Mouse (Mus musculus) telencephalon, adult 2 months (tissue): ENCODE measurements around the gene Rbm20.

Source experiments
- DNase-seq: peaks from one replicate; pipeline ENCODE4 v3.0.0-alpha.2; 2011; ENCODE audit warnings: low read depth, low spot score

The Rbm20 gene

GRCm38 (mm10) chr19:53717364-53717763 lies 40.3 kb downstream of the Rbm20 start:
- DNase-seq: no peak

DNA sequence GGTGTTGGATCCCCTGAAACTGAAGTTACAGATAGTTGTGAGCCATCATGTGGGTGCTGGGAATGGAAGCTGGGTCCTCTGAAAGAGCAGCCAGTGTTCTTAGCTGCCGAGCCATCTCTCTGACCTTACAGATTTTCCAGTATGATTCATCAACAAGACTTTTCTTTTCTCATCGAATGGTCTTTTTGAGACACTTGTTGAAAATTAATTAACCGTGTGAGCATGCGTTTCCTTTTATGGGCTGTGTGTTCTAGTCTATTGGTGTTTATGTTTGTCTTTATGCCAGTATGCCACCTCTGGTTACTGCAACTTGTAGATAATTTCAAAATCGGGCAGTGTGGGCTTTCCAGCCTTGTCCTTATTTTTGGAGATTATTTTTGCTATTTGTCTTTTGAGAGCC lies 45.1 kb downstream of the Rbm20 start:
- no peak for DNase-seq

DNA sequence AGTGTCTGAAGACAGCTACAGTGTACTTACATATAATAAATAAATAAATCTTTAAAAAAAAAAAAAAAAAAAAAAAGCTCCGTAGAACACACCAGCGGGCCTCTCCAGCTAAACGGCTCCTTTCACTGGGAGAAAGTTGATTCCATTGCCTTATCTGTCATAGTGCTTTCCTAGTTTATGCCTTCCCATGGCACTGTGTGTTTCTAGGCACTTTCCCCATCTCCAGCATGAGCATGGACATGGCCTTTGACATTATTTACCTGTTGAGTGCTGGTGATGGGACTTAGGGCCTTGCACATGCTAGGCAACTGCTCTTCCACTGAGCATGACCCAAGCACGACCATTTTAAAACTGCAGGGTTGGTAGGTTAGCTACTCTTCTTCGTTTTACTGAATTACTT lies 46.9 kb downstream of the Rbm20 start:
- no peak for DNase-seq

DNA sequence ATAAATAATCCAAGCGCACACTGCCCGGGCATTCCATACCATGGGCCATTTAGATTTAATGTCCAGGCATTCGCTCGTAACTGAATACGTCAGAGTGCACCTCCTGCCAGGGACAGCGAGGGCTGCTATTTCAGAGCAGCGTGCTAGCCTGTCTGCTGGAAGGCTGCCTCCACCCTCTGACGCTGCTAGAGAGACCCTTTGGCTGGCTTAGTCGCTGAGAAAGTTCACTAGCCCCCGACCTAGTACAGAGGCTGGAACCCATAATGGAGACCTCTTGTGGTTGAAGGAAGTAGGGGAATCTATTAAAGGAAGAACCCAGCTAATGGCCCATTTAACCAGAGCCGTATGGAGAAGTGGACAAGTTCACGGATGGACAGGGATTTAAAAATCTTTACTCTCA lies 49.2 kb downstream of the Rbm20 start:
- no peak for DNase-seq

DNA sequence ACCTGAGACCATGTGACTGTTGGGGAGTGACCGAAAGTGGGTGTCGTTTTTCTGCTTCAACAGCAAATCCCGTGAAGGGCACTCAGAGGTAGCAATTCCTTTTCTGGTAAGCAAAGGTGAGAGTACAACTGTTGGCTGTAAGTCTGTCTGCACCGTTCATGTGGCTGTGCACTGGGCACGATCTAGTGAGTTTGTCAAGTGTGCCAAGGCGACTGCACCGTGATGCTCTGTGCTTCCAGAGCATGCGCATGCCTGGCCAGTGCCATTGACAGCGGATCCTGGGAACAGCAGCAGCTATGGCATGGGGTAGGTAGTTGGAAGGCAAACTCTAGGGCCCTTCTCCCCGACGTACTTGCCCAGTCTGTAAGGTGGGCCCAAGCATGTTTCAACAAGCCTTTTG lies 49.6 kb downstream of the Rbm20 start:
- no peak for DNase-seq

DNA sequence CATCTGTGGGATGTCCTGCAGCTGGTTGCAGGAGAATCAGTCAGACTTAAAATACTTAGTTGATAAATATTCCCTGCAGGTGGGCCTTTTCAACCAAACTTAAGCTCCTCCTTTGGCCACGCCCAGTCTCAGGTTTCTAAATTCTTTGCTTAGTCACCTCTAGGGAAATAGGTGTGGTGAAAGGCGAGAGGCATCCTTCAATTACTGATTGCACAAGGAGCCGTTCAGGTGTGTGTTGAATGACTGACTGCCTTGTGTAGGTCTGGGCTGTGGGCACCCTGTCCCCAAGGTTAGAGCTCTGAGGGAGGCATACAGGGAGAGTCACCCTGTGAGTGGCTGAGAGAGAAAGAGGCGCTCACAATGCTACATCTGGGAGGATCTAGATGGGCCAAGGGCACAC lies 50.2 kb downstream of the Rbm20 start:
- no peak for DNase-seq

DNA sequence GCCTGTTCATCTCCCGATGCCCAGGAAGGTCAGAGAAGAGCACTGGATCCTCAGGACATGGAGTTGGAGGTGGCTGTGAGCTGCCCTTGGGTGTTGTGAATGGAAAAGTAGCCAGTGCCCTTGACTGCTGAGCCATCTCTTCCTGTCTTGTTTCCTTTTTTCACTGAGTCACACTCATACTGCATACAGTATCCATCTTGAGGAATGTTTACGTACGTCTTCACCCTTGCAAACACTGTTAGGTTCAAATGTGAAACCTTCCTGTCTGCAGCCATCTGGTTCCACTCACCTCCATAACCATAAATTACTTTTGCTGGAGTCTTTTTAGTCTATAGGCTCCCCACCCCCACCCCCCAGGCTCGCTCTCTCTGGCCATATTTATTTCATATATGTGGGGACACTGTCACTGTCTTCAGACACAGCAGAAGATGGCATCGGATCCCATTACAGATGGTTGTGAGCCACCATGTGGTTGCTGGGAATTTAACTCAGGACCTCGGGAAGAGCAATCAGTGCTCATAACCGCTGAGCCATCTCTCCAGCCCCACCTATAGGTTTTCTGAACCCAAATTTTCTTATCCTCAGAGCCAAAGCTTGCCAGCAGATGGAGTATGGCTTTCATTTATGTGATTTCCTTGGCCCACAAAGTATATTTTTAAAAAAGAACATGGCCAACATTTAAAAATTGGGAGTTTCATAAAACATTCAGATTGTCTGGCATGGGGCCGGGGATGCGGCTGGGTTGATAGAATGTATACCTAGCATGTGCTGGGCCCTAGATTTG lies 51.0 kb downstream of the Rbm20 start:
- DNase-seq: no peak

DNA sequence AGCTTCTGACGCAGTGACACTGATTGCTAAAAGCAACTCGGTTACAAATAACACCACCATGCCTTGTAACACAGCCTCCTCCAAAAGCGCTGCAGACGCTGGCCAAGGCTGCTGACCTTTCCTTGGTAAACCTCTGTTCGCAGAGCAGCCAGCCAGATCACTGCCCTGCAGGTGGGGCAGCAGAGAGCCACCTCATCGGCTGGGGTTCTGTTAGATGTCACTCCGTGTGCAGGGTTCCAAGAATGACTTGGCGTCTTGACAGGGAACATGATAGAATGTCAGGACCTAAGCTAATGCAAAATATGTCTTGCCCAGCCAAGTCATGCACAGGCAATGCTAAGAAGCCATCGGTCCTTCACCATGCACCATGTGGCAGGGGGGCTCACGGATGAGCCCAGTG lies 52.8 kb downstream of the Rbm20 start:
- DNase-seq: no peak

GRCm38 (mm10) chr19:53731761-53732201 lies 54.7 kb downstream of the Rbm20 start:
- DNase-seq: no peak

DNA sequence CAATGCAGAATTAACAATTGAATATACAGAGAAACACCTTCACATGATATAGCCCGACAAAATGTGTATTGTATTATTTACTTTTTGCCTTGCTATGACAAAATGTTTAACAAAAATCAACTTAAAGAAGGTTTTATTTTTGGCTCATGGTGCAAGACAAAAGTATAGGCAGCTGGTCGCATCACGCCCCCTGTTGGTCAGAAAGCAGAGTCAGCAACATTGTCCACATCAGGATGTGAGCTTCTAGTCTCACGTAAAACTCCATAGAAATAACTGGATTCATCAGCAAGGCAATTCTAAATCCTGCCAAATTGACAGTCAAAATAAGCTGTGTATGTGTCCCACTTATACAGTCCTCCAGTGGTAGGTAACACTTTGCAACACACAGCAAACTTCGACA lies 57.7 kb downstream of the Rbm20 start:
- DNase-seq: no peak

DNA sequence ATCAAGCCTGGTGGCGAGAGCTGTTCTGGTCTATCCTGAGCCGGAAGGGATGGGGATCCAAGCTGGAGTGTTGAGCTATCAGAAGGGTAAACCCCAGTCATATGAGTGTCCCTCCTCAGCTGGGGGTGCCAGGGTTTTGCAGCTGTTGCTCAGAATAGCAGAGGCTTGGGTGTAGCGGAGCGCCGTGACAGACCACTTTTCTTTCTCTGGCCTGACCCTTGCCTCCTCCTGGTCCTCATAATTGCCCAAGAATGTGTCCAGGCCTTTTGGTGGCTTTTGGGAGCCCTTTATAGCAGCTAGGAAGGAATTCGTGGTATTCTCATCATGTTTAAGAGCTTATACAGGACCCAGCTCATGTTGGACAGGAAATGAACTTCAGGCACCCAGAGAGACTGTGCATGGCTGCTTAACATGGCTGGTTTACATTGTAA lies 61.6 kb downstream of the Rbm20 start:
- DNase-seq: no peak

DNA sequence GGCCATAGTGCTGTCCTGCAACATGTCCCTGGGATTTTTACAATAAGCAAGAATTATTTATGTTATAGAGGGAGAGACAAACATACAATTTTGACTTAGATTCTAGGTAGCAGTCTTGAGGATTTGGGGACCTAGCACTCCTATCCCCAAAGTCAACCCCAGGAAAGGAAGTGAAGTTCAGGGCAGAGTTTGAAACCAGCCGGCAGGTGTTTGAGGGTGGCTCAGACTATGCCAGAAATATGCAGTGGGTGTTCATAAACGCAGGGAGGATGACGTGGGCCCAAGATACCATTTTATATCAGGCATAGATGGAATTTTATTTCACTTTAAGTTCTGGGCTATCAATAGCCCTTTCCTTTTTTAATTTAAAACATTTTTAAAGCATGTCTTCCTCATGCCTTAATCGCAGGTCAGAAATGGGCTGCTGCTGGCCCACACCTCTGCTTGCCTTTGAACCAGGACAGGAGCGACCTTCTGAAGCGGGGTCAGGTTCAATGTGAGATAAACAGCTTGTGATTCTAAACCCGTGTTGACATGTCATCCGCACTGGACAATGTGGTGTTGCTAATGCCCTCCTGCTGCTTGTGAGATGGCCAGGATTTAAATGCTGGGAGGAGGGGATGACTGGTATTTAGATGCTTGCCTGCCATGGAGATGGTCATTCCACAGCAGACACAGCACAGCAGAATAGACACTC lies 62.6 kb downstream of the Rbm20 start:
- no peak for DNase-seq

- DNase-seq: no peak
These were observed 63.8 kb downstream of the Rbm20 start for GRCm38 (mm10) chr19:53740750-53741380.

DNA sequence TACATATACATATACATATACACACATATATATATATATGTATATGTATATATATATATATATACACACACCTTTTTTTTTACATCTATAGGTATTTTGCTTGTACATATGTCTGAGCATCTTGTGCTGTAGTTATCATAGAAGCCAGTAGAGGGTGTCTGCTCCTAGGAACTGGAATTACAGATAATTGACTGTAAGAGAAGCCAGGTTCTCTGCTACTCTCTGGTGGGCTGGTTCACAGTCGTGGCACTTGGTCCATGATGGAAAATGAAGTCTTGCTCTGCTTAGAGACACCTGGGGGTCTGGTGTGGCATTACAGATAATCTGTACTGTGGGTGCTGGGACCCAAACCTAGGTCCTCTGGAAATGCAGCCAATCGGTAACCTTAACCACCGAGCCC lies 64.8 kb downstream of the Rbm20 start:
- no peak for DNase-seq

GRCm38 (mm10) chr19:53745354-53745753 lies 68.2 kb downstream of the Rbm20 start:
- no peak for DNase-seq

GRCm38 (mm10) chr19:53746116-53746515 lies 69.0 kb downstream of the Rbm20 start:
- DNase-seq: no peak

GRCm38 (mm10) chr19:53748236-53748775 lies 71.2 kb downstream of the Rbm20 start:
- no peak for DNase-seq

DNA sequence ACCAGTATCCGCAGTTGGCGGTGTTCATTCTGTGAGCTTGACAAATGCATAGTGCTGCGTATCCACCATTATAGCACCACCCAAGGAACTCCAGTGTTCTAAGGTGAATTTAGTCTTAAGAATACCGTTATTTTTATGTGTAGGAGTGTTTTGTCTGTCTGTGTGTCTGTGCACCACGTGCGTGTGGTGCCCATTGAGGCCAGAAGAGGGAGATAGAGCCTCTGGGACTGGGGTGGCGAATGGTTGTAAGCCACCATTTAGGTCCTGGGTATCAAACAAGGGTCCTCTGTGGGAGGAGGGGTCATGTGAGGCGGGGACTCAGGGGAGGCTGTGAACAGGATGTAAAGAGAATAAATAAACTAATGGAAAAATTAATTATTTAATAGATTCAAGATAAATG lies 72.2 kb downstream of the Rbm20 start:
- DNase-seq: no peak

- DNase-seq: no peak
These were observed 74.5 kb downstream of the Rbm20 start for GRCm38 (mm10) chr19:53751420-53752185.

- no peak for DNase-seq
These were observed 75.9 kb downstream of the Rbm20 start for GRCm38 (mm10) chr19:53752993-53753392.

- no peak for DNase-seq
These were observed 77.3 kb downstream of the Rbm20 start for GRCm38 (mm10) chr19:53754421-53754830.

DNA sequence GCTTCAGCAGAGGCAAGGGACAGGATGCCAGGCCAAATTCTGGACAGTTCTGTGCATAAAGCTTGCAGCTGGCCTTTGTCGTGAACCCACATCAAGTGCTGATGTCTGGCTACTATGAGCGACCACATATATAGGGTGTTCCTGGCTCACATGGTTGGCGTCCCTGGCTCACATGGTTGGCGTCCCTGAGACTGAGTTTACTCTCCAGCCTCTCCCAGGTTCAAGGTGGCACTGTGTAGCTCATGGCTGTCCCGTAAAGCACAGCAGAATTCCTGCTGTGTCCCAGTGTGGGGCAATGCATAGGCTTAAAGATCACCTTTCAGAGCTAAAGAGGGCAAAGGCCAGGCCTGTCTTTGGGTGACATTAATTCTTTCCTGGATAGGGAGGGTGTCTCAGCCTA lies 78.2 kb downstream of the Rbm20 start:
- no peak for DNase-seq
